Mouse (Mus musculus): ENCODE measurements around the gene Gm11032.

DNA sequence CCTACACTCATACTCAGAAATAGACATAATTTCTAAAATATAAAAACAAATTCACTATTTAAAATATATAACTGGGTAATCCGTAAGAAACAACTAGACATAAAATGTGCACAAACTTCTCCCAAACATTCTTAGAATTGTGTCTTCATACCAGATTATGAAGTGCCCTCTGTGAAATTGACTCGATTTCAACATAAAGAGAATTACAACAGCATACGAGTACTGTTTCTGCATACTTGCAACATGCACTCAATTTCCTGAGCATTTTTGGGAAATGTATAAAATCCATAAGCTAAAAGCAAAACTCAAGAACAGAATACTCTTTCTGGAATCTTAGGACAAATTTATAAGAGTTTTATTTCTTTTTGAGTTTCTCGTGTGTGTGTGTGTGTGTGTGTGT is 28.1 kb upstream of the Gm11032 start:
- TF ChIP-seq CTCF (IDR thresholded peaks at IDR 0.05; ENCODE audit: extremely low read depth, insufficient read depth, insufficient read length, insufficient replicate concordance): no peak
- no peak for TF ChIP-seq POLR2A (IDR thresholded peaks at IDR 0.05; ENCODE audit: low read depth, low read length)

All from spleen, adult 2 months (tissue).